In the genomic region with DNA sequence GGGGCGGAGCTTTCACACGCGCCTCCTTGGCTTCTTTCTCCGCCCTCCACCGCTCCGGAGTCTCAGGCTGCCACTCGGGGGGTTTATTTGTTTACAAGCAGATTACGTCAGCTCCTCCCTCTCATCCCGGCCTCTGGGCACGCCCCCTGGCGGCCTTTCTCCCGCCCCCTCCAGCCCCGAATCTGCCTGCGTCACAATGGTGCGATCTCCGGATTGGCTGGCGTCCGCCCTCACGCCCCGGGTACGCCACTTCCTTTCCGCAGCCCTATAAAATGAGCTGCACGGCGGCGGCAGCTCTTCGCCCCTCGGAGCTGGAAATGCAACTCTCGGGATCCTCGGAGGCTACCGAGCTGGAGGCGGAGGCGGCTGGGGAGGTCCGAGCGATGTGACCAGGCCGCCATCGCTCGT, we compare ENCODE assay signal across 8 mouse cellular contexts. TPM values are rescaled to one million over a fixed set of nuclear protein-coding genes. Genes with fewer than 3 reads are reported as not detected.
A peak's percentile ranks its signal among the peaks of the same experiment; 100 is the strongest.
DNase-seq lines count a peak whose midpoint lies in the region; ATAC-seq and TF ChIP-seq lines count a peak whose summit lies in the region.

Gene Btg1, plus strand, starts transcription at position 298 of the 408 bp plus-strand sequence.

- under 1% methylated on average over 35 of the region's 37 CpGs for WGBS in hindbrain, embryonic 13.5 days

- no peak for TF ChIP-seq CTCF in Patski (IDR thresholded peaks at IDR 0.05)

- CTCF ChIA-PET in Patski (lab: Charles Lee) = interaction anchor here (1.5 to 2.3 kb wide), 2 partner anchors 406 to 696 kb away, joined by 4 to 7 read pairs; no protein-coding TSS in a partner anchor

- POLR2A ChIA-PET in Patski (lab: Charles Lee) = interaction anchor here (1.1 to 1.6 kb wide), 6 partner anchors 9 to 87 kb away, joined by 3 to 5 read pairs (median 3); no protein-coding TSS in a partner anchor

- peaks cover 6% of the 10 kb centered on the region; the same call in 1 of the 2 replicates for H3K36me3 ChIP-seq in hindbrain, embryonic 13.5 days

- peak; percentile 85 for ATAC-seq in Patski
- ATAC-seq in hindbrain, embryonic 13.5 days (ENCODE audit: low FRiP score) = peak; percentile 98

- peak; percentile 96 for DNase-seq in Patski (ENCODE audit: low read depth, low spot score)
- DNase-seq in cerebellum, postnatal 14 days = peak; percentile 100
- DNase-seq in frontal cortex, postnatal 14 days (ENCODE audit: low spot score in 2 of 2) = peak; percentile 99 to 100
- peak; percentile 95 for DNase-seq in layer of hippocampus, postnatal 25 days (ENCODE audit: extremely low spot score in 1 of 2, low spot score in 1 of 2)
- peak; percentile 99 for DNase-seq in lung, postnatal 25 days (ENCODE audit: low spot score)
- DNase-seq in retina, embryonic 14.5 days (ENCODE audit: low spot score) = peak; percentile 99
- DNase-seq in thymus, postnatal 4 days = peak; percentile 99

- H3K27ac ChIP-seq in hindbrain, embryonic 13.5 days = peak within 1 kb of the TSS; percentile 99

- peak within 1 kb of the TSS; percentile 95 for H3K4me3 ChIP-seq in hindbrain, embryonic 13.5 days

- no peaks in the 10 kb centered on the region for H3K9me3 ChIP-seq in hindbrain, embryonic 13.5 days

- H3K9ac ChIP-seq in hindbrain, embryonic 13.5 days = peak within 1 kb of the TSS; percentile 100

- in situ Hi-C loops in Patski (cut with MboI; ENCODE audit: low pct_unique_long_range_greater_than_20kb) = loop anchor here (5.0 to 10.0 kb wide), 2 partner anchors 472 to 696 kb away; no protein-coding TSS in a partner anchor

- no peaks in the 10 kb centered on the region for H3K27me3 ChIP-seq in Patski
- no peaks in the 10 kb centered on the region for H3K27me3 ChIP-seq in hindbrain, embryonic 13.5 days

- peaks cover 22% of the 10 kb centered on the region for H3K4me1 ChIP-seq in hindbrain, embryonic 13.5 days (replicated peaks)

- peak within 1 kb of the TSS; percentile 62 for H3K4me2 ChIP-seq in hindbrain, embryonic 13.5 days

RNA-seq across cellular contexts. Expression of gene Btg1, which starts in this region (rescaled TPM):
- polyA plus RNA-seq in Patski (2021) = 91.5 TPM
- 51.8 and 52.7 TPM in 2 replicates for polyA plus RNA-seq in hindbrain, embryonic 13.5 days (2015; fragmentation: Nextera tagmentation; extraction: Ambion mirVana)
- 10 to 100 TPM; 40.7 to 49.1 TPM for total RNA-seq in layer of hippocampus, postnatal 25 days (2021)

Comparison
In these comparisons a context has a peak if more than half of its experiments do, and no peak if none do; other contexts are left out.
1. Peak in every context shown above with its lines: DNase-seq, ATAC-seq, H3K4me3 ChIP-seq and H3K27ac ChIP-seq.